Mouse (Mus musculus) kidney, embryonic 16.5 days (tissue): ENCODE results near the gene Dclre1c. TPM values are rescaled to one million over a fixed set of nuclear protein-coding genes. Genes with fewer than 3 reads are reported as not detected.

Experiments used
- ATAC-seq: fragments of 200-750 bp; cut with Nextera tagmentation; 2 replicates; pipeline ENCODE4 v1.8.0; 2017; ENCODE audit warnings: moderate TSS enrichment; ENCODE audit not compliant: low FRiP score, low TSS enrichment
- H3K27ac ChIP-seq: fragments of 300-500 bp; sonication (generic); 2 replicates; pipeline ENCODE4 v1.5.1; 2014; ENCODE audit warnings: low read length
- H3K27me3 ChIP-seq: fragments of 300-500 bp; sonication (generic); 2 replicates; pipeline ENCODE4 v1.6.1; 2014; ENCODE audit warnings: low read length, control low read depth, mixed read lengths; ENCODE audit not compliant: insufficient read depth
- H3K36me3 ChIP-seq: fragments of 300-500 bp; sonication (generic); 2 replicates; pipeline ENCODE4 v1.6.1; 2014; ENCODE audit warnings: low read length, control low read depth, mixed read lengths; ENCODE audit not compliant: insufficient read depth
- H3K4me1 ChIP-seq: fragments of 300-500 bp; sonication (generic); 2 replicates; pipeline ENCODE4 v1.6.1; 2014; ENCODE audit warnings: low read length, control low read depth, mixed read lengths; ENCODE audit not compliant: insufficient read depth
- H3K4me2 ChIP-seq: fragments of 300-500 bp; sonication (generic); replicated peaks from 2 replicates; pipeline ENCODE4 v1.6.1; 2014; ENCODE audit warnings: low read depth, low read length
- H3K4me3 ChIP-seq: fragments of 300-500 bp; sonication (generic); 2 replicates; pipeline ENCODE4 v1.5.1; 2014; ENCODE audit warnings: mild to moderate bottlenecking, low read length
- H3K9ac ChIP-seq: fragments of 300-500 bp; sonication (generic); replicated peaks from 2 replicates; pipeline ENCODE4 v1.6.1; 2014; ENCODE audit warnings: low read length
- H3K9me3 ChIP-seq: fragments of 300-500 bp; sonication (generic); 2 replicates; pipeline ENCODE4 v1.6.1; 2016; ENCODE audit warnings: low read length, control low read depth
- WGBS: fragments of 180-500 bp; shearing (Covaris S2); extraction: QIAGEN DNeasy Blood & Tissue Kit; methylation state at CpG from one replicate; pipeline ENCODE4 v1.1.7; 2014; 5-methylcytosine and 5-hydroxymethylcytosine counted together
- polyA plus RNA-seq: library from polyadenylated mRNA; unstranded; fragments of >200 nt; fragmentation: Nextera tagmentation; extraction: Ambion mirVana; gene quantifications from 2 replicates; pipeline ENCODE4 v1.2.1, GENCODE M21; 2015

The Dclre1c gene
- polyA plus RNA-seq, 1 experiment from 2014 or later: 6.6 TPM

DNA sequence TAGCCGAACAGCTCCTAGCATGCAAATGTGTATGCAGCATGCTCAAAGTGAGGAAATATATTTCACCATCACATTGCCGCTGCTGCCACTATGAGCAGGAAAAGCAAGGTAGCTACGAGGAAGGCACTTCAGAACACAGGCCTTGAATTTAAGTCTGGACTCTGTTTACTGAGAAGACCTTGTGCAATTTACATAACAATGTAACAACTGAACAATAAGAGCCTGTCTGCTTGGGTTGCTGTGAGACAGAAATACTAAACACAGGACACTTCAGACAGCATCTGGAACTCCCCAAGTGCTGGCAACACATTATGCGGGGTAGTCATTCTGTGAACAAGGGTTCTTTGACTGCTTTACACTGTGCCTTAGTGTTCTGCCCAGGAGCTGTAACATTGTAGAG lies 3.8 kb upstream of the Dclre1c start:
- no peak overlapping the region for H3K4me2 ChIP-seq
- H3K4me3 ChIP-seq: no peak overlapping the region
- peaks cover 11% of the 10 kb centered on the region for H3K27me3 ChIP-seq
- peaks cover 12% of the 10 kb centered on the region for H3K4me1 ChIP-seq
- WGBS: 74% methylated on average over 4 of the region's 4 CpGs
- H3K36me3 ChIP-seq: no peaks in the 10 kb centered on the region
- H3K9ac ChIP-seq: no peak overlapping the region
- no peak overlapping the region for H3K27ac ChIP-seq
- ATAC-seq: no peak
- H3K9me3 ChIP-seq: no peaks in the 10 kb centered on the region

DNA sequence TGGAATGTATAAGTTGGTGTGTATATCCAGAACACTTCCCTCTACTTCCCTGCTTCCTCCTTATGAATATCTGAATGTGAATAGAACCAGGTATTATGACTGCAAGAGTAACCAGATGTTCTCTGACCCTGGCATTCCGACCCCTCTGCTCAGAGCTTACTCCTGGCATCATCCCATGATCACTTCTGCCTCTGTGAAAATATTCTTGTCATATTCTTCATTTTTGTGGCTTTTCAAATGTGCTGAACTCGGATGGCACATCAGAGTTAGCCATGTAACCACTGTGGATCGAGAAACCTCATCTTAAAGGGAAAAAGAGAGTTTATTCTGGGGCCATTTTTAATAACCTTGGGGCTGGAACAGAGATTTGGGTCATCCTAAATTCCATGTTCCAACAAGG lies 1.4 kb upstream of the Dclre1c start, which contains the start of gene Meig1:
Meig1 (minus strand) TSS at position 101 of the 400 bp plus-strand sequence.
- Histone ChIP-seq H3K4me3 (no peak within 1 kb of the TSS), H3K36me3 (no peaks in the 10 kb centered on the region), H3K27ac (no peak within 1 kb of the TSS), H3K4me1 (peaks cover 12% of the 10 kb centered on the region), H3K4me2 (peak within 1 kb of the TSS; percentile 94; the same call in 1 of the 2 replicates), H3K9ac (no peak within 1 kb of the TSS), H3K9me3 (no peaks in the 10 kb centered on the region), H3K27me3 (peaks cover 6% of the 10 kb centered on the region)
- 67% methylated on average over 3 of the region's 3 CpGs for WGBS
- ATAC-seq: no peak

DNA sequence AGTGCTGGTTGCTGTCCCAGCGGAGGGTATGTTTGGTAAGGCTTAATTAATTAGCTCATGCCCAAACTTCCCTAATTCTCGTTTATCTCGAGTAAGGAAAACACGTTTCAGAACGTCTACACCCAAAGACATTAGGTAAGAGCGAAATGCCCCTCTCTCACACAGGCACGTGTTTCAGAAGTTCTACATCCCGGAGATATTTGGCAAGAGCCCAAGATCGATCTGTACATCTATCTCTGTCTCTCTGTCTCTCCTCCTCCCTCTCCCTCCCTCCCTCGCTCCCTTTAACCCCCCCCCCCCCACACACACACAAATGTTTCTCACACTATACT lies 614 bp downstream of the Dclre1c start:
- Histone ChIP-seq H3K4me3 (peak overlapping the region; percentile 65), H3K4me2 (peak overlapping the region; percentile 94), H3K36me3 (no peaks in the 10 kb centered on the region), H3K4me1 (peaks cover 10% of the 10 kb centered on the region), H3K27me3 (no peaks in the 10 kb centered on the region), H3K27ac (no peak overlapping the region), H3K9ac (peak overlapping the region; percentile 65), H3K9me3 (no peaks in the 10 kb centered on the region)
- WGBS: 11% methylated on average over 9 of the region's 10 CpGs
- no peak for ATAC-seq

DNA sequence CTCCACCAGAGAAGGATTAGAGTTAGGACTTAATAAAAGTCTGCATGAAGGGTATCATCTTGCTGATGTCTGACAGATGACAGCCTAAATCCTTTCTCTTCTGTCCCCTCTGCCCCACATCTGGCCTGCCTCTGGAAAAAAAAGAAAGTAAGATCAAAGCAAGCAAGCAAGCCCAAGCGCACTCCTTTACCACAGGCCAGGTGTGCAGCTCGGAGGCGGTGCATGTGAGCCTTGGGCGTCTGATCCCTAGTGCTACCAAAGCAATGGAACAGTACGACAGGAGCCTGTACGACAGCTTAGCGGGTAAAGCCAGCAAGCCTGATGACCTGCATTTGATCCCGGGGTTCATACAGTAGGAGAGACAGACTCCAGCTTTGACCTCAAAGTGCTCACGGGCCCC lies 7.0 kb downstream of the Dclre1c start:
- Histone ChIP-seq H3K36me3 (no peaks in the 10 kb centered on the region), H3K9ac (no peak overlapping the region), H3K27ac (no peak overlapping the region), H3K9me3 (no peaks in the 10 kb centered on the region), H3K4me1 (no peaks in the 10 kb centered on the region), H3K4me2 (no peak overlapping the region), H3K27me3 (no peaks in the 10 kb centered on the region), H3K4me3 (no peak overlapping the region)
- WGBS: 75% methylated on average over 9 of the region's 9 CpGs
- no peak for ATAC-seq

DNA sequence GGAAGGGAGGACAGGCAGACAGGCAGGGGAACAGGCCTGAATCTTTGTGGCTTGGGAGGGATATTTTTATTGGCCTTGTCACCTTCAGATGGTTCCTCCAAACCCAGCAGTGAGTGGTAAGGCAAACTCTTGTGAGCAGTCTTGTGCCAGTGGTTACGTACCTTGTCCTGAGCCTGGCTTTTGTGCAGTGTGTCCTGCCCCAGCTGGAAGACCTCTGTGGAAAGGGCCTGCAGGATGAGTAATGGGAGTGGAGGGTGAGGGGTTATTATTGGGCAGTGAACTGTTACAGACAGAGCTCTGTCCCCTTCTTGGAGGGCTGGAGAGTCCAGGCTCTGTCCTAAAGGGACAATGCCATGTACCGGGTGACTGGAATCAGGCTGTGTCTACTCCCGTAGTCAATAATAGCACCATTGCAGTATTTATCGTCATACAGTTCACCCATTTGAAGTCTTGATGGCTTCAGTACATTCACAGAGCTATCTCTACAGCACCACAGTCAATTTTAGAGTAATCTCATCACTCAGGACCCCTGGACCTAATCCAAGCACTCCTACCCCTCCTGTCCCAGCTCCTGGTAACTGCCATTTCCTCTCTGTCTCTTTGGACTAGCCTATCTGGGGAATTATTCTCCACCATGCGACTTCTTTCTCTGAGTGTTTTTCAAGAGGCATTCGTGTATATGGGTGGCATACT lies 11.6 kb downstream of the Dclre1c start:
- Histone ChIP-seq H3K9me3 (no peaks in the 10 kb centered on the region), H3K27ac (no peak overlapping the region), H3K4me2 (no peak overlapping the region), H3K4me3 (no peak overlapping the region), H3K9ac (no peak overlapping the region), H3K4me1 (no peaks in the 10 kb centered on the region), H3K36me3 (0 out of 2 replicates have a peak, but pooled peaks cover 3% of the 10 kb centered on the region), H3K27me3 (no peaks in the 10 kb centered on the region)
- 60% methylated on average over 6 of the region's 6 CpGs for WGBS
- peak; percentile 61; the same call in 1 of the 2 replicates for ATAC-seq

DNA sequence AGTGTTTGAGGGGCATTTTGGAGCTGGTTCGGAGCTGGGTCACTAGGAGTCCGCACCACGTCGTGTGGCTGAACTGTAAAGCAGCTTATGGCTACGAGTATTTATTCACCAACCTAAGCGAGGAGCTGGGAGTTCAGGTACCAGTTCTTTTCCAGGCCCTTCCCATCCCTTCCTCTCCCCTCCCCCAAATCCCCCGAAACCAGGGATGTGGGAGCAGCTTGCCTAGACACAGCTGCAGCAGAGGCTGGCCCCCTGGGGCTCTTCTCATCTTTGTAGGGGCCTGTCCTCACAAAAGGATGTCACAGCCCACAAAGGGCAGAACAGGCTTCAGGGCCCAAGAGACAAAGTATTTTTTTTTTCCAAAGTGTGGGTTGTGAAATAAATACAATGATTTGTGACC lies 14.0 kb downstream of the Dclre1c start:
- Histone ChIP-seq H3K4me3 (no peak overlapping the region), H3K4me1 (no peaks in the 10 kb centered on the region), H3K9ac (no peak overlapping the region), H3K4me2 (no peak overlapping the region), H3K27me3 (no peaks in the 10 kb centered on the region), H3K27ac (no peak overlapping the region), H3K9me3 (no peaks in the 10 kb centered on the region), H3K36me3 (0 out of 2 replicates have a peak, but pooled peaks cover 5% of the 10 kb centered on the region)
- ATAC-seq: no peak
- 66% methylated on average over 7 of the region's 7 CpGs for WGBS

DNA sequence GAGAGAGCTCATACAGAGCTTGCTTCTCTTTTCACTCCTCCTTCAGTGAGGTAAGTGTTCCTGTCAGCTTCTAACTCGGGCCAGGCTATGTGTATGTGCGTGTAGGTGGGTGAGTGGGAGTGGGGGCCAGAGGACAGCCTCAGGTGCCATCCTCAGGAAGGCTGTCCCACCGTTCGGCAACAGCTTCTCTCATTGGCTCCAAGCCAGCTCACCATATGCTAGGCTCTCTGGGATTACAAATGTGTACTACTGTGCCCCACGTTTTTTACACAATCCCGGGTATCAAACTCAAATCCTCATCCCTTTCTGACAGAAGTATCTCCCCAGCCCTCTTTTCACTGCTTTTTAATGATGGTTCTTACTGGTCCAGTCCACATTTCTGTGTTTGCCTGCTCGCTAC lies 20.3 kb downstream of the Dclre1c start:
- H3K27me3 ChIP-seq: no peaks in the 10 kb centered on the region
- WGBS: 82% methylated on average over 7 of the region's 7 CpGs
- no peak for ATAC-seq
- no peaks in the 10 kb centered on the region for H3K9me3 ChIP-seq
- H3K36me3 ChIP-seq: 0 out of 2 replicates have a peak, but pooled peaks cover 5% of the 10 kb centered on the region
- H3K27ac ChIP-seq: no peak overlapping the region
- 0 out of 2 replicates have a peak, but pooled peaks cover 6% of the 10 kb centered on the region for H3K4me1 ChIP-seq
- H3K9ac ChIP-seq: no peak overlapping the region
- H3K4me3 ChIP-seq: no peak overlapping the region
- no peak overlapping the region for H3K4me2 ChIP-seq

DNA sequence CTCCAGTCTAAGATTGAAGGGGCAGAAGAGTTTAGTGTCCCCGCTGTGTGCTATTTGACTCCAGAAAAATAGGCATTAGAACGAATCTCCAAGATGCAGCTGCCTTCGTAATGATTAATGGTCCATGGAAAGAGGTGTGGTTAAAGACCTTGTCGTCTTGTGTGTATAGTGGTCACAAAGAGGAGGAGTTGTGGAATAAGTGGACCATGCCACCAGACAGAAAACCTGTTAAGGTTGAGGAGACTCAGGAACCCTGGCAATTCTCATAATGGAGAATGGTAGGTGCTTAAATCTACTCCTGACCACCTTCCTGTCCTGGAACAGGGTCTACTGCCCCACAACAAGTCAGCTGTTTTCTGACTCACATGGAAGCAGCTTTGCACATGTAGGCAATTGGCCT lies 22.1 kb downstream of the Dclre1c start:
- Histone ChIP-seq H3K36me3 (0 out of 2 replicates have a peak, but pooled peaks cover 3% of the 10 kb centered on the region), H3K4me1 (0 out of 2 replicates have a peak, but pooled peaks cover 6% of the 10 kb centered on the region), H3K27me3 (no peaks in the 10 kb centered on the region), H3K9ac (no peak overlapping the region), H3K27ac (no peak overlapping the region), H3K9me3 (no peaks in the 10 kb centered on the region), H3K4me2 (no peak overlapping the region), H3K4me3 (no peak overlapping the region)
- 39% methylated on average over 4 of the region's 4 CpGs for WGBS
- peak; percentile 43; the same call in 1 of the 2 replicates for ATAC-seq

DNA sequence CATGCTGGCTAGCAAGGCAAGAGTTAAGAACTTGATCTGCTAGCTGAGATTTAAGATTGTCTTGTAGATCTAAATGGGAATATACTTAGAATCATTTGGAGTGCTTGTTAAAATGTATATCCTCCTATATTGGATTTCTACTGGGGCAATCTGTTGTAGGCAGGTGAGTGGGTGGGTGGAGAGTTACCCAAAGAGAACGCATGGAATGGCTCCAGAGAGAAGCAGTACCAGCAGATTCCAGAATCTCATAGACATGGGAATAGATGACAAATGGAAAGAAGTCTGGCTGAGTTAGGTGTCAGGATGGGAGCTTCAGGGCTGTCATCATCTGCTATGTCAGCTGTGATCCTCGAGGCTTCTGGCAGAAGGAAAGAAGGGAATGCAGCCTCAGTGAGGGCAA lies 25.5 kb downstream of the Dclre1c start:
- Histone ChIP-seq H3K4me1 (0 out of 2 replicates have a peak, but pooled peaks cover 6% of the 10 kb centered on the region), H3K27me3 (no peaks in the 10 kb centered on the region), H3K36me3 (peaks cover 12% of the 10 kb centered on the region), H3K4me3 (no peak overlapping the region), H3K27ac (no peak overlapping the region), H3K4me2 (no peak overlapping the region), H3K9me3 (no peaks in the 10 kb centered on the region), H3K9ac (no peak overlapping the region)
- no peak for ATAC-seq
- WGBS: 75% methylated on average over 2 of the region's 2 CpGs

DNA sequence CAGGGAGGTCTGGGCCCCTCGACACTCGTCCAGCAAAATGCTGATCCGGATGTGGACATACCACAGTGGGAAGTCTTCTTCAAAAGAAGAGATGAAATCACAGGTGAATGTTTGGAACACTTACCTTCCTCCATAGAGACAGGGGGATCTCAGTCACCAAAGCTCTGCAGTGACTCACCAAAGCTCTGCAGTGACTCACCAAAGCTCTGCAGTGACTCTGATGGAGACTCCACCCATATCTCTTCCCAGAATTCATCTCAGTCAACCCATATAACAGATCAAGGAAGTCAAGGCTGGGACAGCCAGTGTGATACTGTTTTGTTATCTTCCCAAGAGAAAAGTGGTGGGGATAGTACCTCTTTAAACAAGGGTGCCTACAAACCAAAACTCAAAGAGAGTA lies 29.2 kb downstream of the Dclre1c start:
- H3K27ac ChIP-seq: no peak overlapping the region
- no peak overlapping the region for H3K4me2 ChIP-seq
- no peak overlapping the region for H3K4me3 ChIP-seq
- H3K9me3 ChIP-seq: no peaks in the 10 kb centered on the region
- no peak overlapping the region for H3K9ac ChIP-seq
- no peak for ATAC-seq
- WGBS: 95% methylated on average over 3 of the region's 3 CpGs
- H3K27me3 ChIP-seq: no peaks in the 10 kb centered on the region
- peaks cover 18% of the 10 kb centered on the region for H3K36me3 ChIP-seq
- H3K4me1 ChIP-seq: no peaks in the 10 kb centered on the region
